In the genomic region with DNA sequence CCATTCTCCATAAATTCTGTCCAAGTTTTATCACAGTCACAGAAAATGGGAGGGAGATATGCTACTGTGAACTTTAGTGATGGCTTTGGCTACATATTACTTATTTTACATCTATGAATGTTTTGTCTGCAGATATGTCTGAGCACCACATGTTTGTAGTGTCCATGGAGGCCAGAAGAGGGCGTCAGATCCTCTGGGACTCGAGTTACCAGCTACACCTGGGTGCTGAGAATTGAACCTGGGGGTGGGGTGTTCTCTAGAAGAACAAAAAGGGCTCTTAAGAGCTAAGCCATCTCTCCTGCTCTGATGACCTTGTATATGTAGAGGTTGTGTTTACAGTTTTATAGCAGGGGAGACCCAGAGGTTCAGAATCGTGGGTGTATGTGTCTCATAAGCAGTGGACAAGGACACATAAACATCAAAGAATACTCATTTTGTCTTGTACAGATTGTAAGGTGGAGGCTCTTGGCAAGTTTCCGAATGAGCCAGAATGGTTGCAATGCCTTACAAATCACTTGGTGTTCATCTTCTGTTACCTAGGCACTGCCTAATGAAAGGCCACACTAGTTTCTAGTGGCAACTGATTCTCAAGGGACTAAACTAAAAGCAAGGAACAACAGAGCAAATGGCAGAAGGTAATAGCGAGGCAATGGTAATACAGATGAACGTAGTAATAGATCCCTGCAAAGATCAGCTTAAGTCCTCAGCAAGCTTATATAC, we compare ENCODE assay signal across 8 mouse cellular contexts. TPM values are rescaled to one million over a fixed set of nuclear protein-coding genes. Genes with fewer than 3 reads are reported as not detected.
DNase-seq lines count a peak whose midpoint lies in the region; ATAC-seq and TF ChIP-seq lines count a peak whose summit lies in the region.

No protein-coding gene starts in this region.

- H3K9me3 ChIP-seq in heart, embryonic 15.5 days (replicated peaks), result no peaks in the 10 kb centered on the region
- H3K9me3 ChIP-seq in MEL (replicated peaks; ENCODE audit: insufficient read depth, low read length), result no peaks in the 10 kb centered on the region
- no peaks in the 10 kb centered on the region for H3K9me3 ChIP-seq in hindbrain, embryonic 16.5 days (ENCODE audit: control insufficient read depth, low read length)
- no peaks in the 10 kb centered on the region for H3K9me3 ChIP-seq in midbrain, embryonic 16.5 days (replicated peaks; ENCODE audit: control insufficient read depth, low read length, poor library complexity, severe bottlenecking)

- no peak overlapping the region for H3K27ac ChIP-seq in heart, embryonic 15.5 days
- H3K27ac ChIP-seq in MEL (ENCODE audit: control insufficient read depth, low read depth, low read length), result peak overlapping the region; percentile 66
- peak overlapping the region; percentile 97 for H3K27ac ChIP-seq in hindbrain, embryonic 16.5 days (ENCODE audit: low read depth, low read length)
- H3K27ac ChIP-seq in midbrain, embryonic 16.5 days (ENCODE audit: low read length), result peak overlapping the region; percentile 97

- peaks cover 17% of the 10 kb centered on the region for H3K4me1 ChIP-seq in heart, embryonic 15.5 days (replicated peaks)
- H3K4me1 ChIP-seq in MEL (ENCODE audit: control insufficient read depth in 1 of 2, insufficient read depth in 2 of 2, low read length in 2 of 2), result peaks cover 15 to 25% of the 10 kb centered on the region in 2 experiments
- peaks cover 14% of the 10 kb centered on the region for H3K4me1 ChIP-seq in hindbrain, embryonic 16.5 days (ENCODE audit: control insufficient read depth, insufficient read depth, low read depth, low read length)
- peaks cover 28% of the 10 kb centered on the region for H3K4me1 ChIP-seq in midbrain, embryonic 16.5 days (ENCODE audit: control insufficient read depth, insufficient read depth, low read length)

- TF ChIP-seq CTCF in MEL (IDR thresholded peaks at IDR 0.05 in 2 of 3, conservative IDR thresholded peaks at IDR 0.05 in 1 of 3; ENCODE audit: control insufficient read depth in 1 of 3, insufficient read depth in 1 of 3, low read depth in 2 of 3, low read length in 3 of 3, poor library complexity in 1 of 3, severe bottlenecking in 1 of 3), result peak; percentile 38 to 57 (median 43)

- H3K79me2 ChIP-seq in MEL (ENCODE audit: control insufficient read depth, insufficient read depth, low read length, poor library complexity), result peaks cover 38% of the 10 kb centered on the region

- H3K4me3 ChIP-seq in heart, embryonic 15.5 days, result peak overlapping the region; percentile 100
- H3K4me3 ChIP-seq in MEL (ENCODE audit: control insufficient read depth in 1 of 2, insufficient read depth in 1 of 2, low read depth in 2 of 2, low read length in 2 of 2), result peak overlapping the region; percentile 16 to 72
- peak overlapping the region; percentile 99 for H3K4me3 ChIP-seq in hindbrain, embryonic 16.5 days (ENCODE audit: low read length)
- H3K4me3 ChIP-seq in midbrain, embryonic 16.5 days (ENCODE audit: low read depth, low read length), result peak overlapping the region; percentile 95

- no peak for TF ChIP-seq EP300 in MEL (IDR thresholded peaks at IDR 0.05; ENCODE audit: low read depth in 1 of 2, low read length in 2 of 2)

- WGBS in heart, embryonic 15.5 days, result 56% methylated on average over 6 of the region's 6 CpGs
- WGBS in hindbrain, embryonic 16.5 days, result 42% methylated on average over 6 of the region's 6 CpGs
- 37% methylated on average over 6 of the region's 6 CpGs for WGBS in midbrain, embryonic 16.5 days

- no peak overlapping the region for H3K9ac ChIP-seq in heart, embryonic 15.5 days
- H3K9ac ChIP-seq in MEL (ENCODE audit: control insufficient read depth, low read depth, low read length, poor library complexity, severe bottlenecking), result peak overlapping the region; percentile 81
- peak overlapping the region; percentile 98; the same call in 1 of the 2 replicates for H3K9ac ChIP-seq in hindbrain, embryonic 16.5 days (ENCODE audit: low read depth, low read length)
- H3K9ac ChIP-seq in midbrain, embryonic 16.5 days (ENCODE audit: low read depth, low read length), result peak overlapping the region; percentile 95; the same call in 1 of the 2 replicates

- peak; percentile 35 for TF ChIP-seq RAD21 in MEL (IDR thresholded peaks at IDR 0.05; ENCODE audit: low read depth, low read length)

- intact Hi-C loops in heart, postnatal 10 days (cut with DNase I), result loop anchor here (1.0 kb wide), 1 partner anchor 47 kb away; the partner anchor contains the start of gene Ublcp1
- intact Hi-C loops in gastrocnemius, postnatal 14 days (cut with DNase I; ENCODE audit: low total_unique reads), result no loop called here

- peak overlapping the region; percentile 97 for H3K4me2 ChIP-seq in heart, embryonic 15.5 days
- peak overlapping the region; percentile 64 for H3K4me2 ChIP-seq in hindbrain, embryonic 16.5 days (ENCODE audit: low read length)
- peak overlapping the region; percentile 80 for H3K4me2 ChIP-seq in midbrain, embryonic 16.5 days (ENCODE audit: low read length)

- DNase-seq in heart, postnatal 10 days, result no peak
- peak; percentile 80 for DNase-seq in MEL (ENCODE audit: low read depth, low spot score)
- DNase-seq in layer of hippocampus, postnatal 14 days (ENCODE audit: low spot score in 2 of 2), result no peak
- DNase-seq in gastrocnemius, postnatal 14 days, result no peak
- DNase-seq in cerebellum, postnatal 36 days, result no peak

- no peaks in the 10 kb centered on the region for H3K27me3 ChIP-seq in heart, embryonic 15.5 days
- no peaks in the 10 kb centered on the region for H3K27me3 ChIP-seq in MEL (ENCODE audit: control insufficient read depth in 1 of 2, insufficient read depth in 2 of 2, low read length in 2 of 2)
- no peaks in the 10 kb centered on the region for H3K27me3 ChIP-seq in hindbrain, embryonic 16.5 days (replicated peaks; ENCODE audit: control insufficient read depth, insufficient read depth, low read length)
- no peaks in the 10 kb centered on the region for H3K27me3 ChIP-seq in midbrain, embryonic 16.5 days (ENCODE audit: control insufficient read depth, insufficient read depth, low read depth, low read length)

- no peaks in the 10 kb centered on the region for H3K36me3 ChIP-seq in heart, embryonic 15.5 days
- H3K36me3 ChIP-seq in MEL (ENCODE audit: control insufficient read depth in 1 of 2, insufficient read depth in 2 of 2, low read length in 2 of 2), result peaks cover 0 to 35% of the 10 kb centered on the region in 2 experiments; a peak in 3 of 4 replicates
- H3K36me3 ChIP-seq in hindbrain, embryonic 16.5 days (ENCODE audit: control insufficient read depth, insufficient read depth, low read length), result no peaks in the 10 kb centered on the region
- no peaks in the 10 kb centered on the region for H3K36me3 ChIP-seq in midbrain, embryonic 16.5 days (ENCODE audit: control insufficient read depth, insufficient read depth, low read length)

- no peak for TF ChIP-seq POLR2A in MEL (IDR thresholded peaks at IDR 0.05; ENCODE audit: control insufficient read depth in 1 of 2, insufficient read depth in 1 of 2, low read depth in 1 of 2, low read length in 2 of 2, poor library complexity in 1 of 2)

- ATAC-seq in heart, embryonic 15.5 days (replicated peaks; ENCODE audit: insufficient number of reproducible peaks, insufficient read depth, low FRiP score, low read depth), result no peak
- no peak for ATAC-seq in hindbrain, embryonic 16.5 days
- no peak for ATAC-seq in midbrain, embryonic 16.5 days

TF ChIP-seq in MEL, 35 proteins besides CTCF, POLR2A, EP300 and RAD21 (continues in another document):
- peak; percentile 33; the same call in 1 of the 2 replicates for TF ChIP-seq MXI1 (IDR thresholded peaks at IDR 0.05; ENCODE audit: low read depth, low read length)
- no peak for TF ChIP-seq BHLHE40 (IDR thresholded peaks at IDR 0.05; ENCODE audit: borderline replicate concordance, low read depth, low read length)
- no peak for TF ChIP-seq POLR2AphosphoS2 (IDR thresholded peaks at IDR 0.05; ENCODE audit: low read length)
- TF ChIP-seq SMC3 (IDR thresholded peaks at IDR 0.05; ENCODE audit: low read depth, low read length), result peak; percentile 49
- TF ChIP-seq RCOR1 (IDR thresholded peaks at IDR 0.05; ENCODE audit: low read depth, low read length), result 0 out of 2 replicates have a peak, but pooled peaks have one; percentile 27
- peak; percentile 82; the same call in 1 of the 2 replicates for TF ChIP-seq MYC (IDR thresholded peaks at IDR 0.05; ENCODE audit: low read depth, low read length)
- no peak for TF ChIP-seq NRF1 (IDR thresholded peaks at IDR 0.05; ENCODE audit: insufficient read depth, low read depth, low read length, poor library complexity, severe bottlenecking)
- no peak; the same call in 1 of the 2 replicates for TF ChIP-seq TBP (IDR thresholded peaks at IDR 0.05; ENCODE audit: low read depth, low read length)
- 0 out of 2 replicates have a peak, but pooled peaks have one; percentile 8 for TF ChIP-seq ETS1 (IDR thresholded peaks at IDR 0.05; ENCODE audit: low read depth, low read length)
- 0 out of 2 replicates have a peak, but pooled peaks have one; percentile 46 for TF ChIP-seq CHD1 (IDR thresholded peaks at IDR 0.05; ENCODE audit: low read depth, low read length)
- no peak for TF ChIP-seq CHD2 (IDR thresholded peaks at IDR 0.05; ENCODE audit: low read length)
- TF ChIP-seq UBTF (IDR thresholded peaks at IDR 0.05; ENCODE audit: borderline replicate concordance, insufficient read depth, low read depth, low read length), result no peak

RNA-seq across cellular contexts. Expression of gene Rnf145, which starts 1.0 kb away (rescaled TPM):
- 45.1 and 58.7 TPM in 2 replicates for polyA plus RNA-seq in heart, embryonic 15.5 days (2015; fragmentation: Nextera tagmentation; extraction: Ambion mirVana)
- total RNA-seq in heart, postnatal 10 days (2021), result 10 to 100 TPM; 25.2 to 26.1 TPM
- total RNA-seq in MEL (2012; rRNA removed), result 74.9 and 94.1 TPM in 2 replicates
- polyA plus RNA-seq in MEL (2012; ENCODE audit: insufficient read depth in 1 of 2, insufficient read length in 2 of 2, low read depth in 1 of 2, low replicate concordance in 2 of 2, missing spikeins in 1 of 2), result 10 to 100 TPM in 1 of 2 experiments, not detected in 1; 73.5 TPM
- 96.2 and 102 TPM in 2 replicates for polyA plus RNA-seq in hindbrain, embryonic 16.5 days (2015; fragmentation: Nextera tagmentation; extraction: Ambion mirVana)
- polyA plus RNA-seq in midbrain, embryonic 16.5 days (2015; fragmentation: Nextera tagmentation; extraction: Ambion mirVana), result 108 and 110 TPM in 2 replicates
- total RNA-seq in layer of hippocampus, postnatal 14 days (2021), result 100 to 1,000 TPM; 102 to 103 TPM
- 10 to 100 TPM; 11.1 to 15.0 TPM for total RNA-seq in gastrocnemius, postnatal 14 days (2021)

RNA-seq across cellular contexts. Expression of gene Ublcp1, which starts 47.4 kb away (rescaled TPM):
- polyA plus RNA-seq in heart, embryonic 15.5 days (2015; fragmentation: Nextera tagmentation; extraction: Ambion mirVana), result 38.7 and 41.8 TPM in 2 replicates
- 10 to 100 TPM; 36.6 to 40.9 TPM for total RNA-seq in heart, postnatal 10 days (2021)
- total RNA-seq in MEL (2012; rRNA removed), result 18.8 and 21.1 TPM in 2 replicates
- polyA plus RNA-seq in MEL (2012; ENCODE audit: insufficient read depth in 1 of 2, insufficient read length in 2 of 2, low read depth in 1 of 2, low replicate concordance in 2 of 2, missing spikeins in 1 of 2), result 10 to 100 TPM in 1 of 2 experiments, not detected in 1; 22.2 TPM
- 57.2 and 60.6 TPM in 2 replicates for polyA plus RNA-seq in hindbrain, embryonic 16.5 days (2015; fragmentation: Nextera tagmentation; extraction: Ambion mirVana)
- 59.1 and 63.6 TPM in 2 replicates for polyA plus RNA-seq in midbrain, embryonic 16.5 days (2015; fragmentation: Nextera tagmentation; extraction: Ambion mirVana)
- 10 to 100 TPM; 42.9 to 46.1 TPM for total RNA-seq in layer of hippocampus, postnatal 14 days (2021)
- 10 to 100 TPM; 21.2 to 21.3 TPM for total RNA-seq in gastrocnemius, postnatal 14 days (2021)

Comparison
In these comparisons a context has a peak if more than half of its experiments do, and no peak if none do; other contexts are left out.
1. H3K4me3 ChIP-seq: peak in every context shown above with its lines; median percentile 100 in heart, embryonic 15.5 days; 99 in hindbrain, embryonic 16.5 days; 95 in midbrain, embryonic 16.5 days; 44 in MEL.